Mouse (Mus musculus) 416B (cell line): ENCODE measurements around the gene Gpx3.

Experiments
- DNase-seq: peaks from one replicate; pipeline ENCODE4 v3.0.0; 2011; ENCODE audit warnings: low read depth

The Gpx3 gene

DNA sequence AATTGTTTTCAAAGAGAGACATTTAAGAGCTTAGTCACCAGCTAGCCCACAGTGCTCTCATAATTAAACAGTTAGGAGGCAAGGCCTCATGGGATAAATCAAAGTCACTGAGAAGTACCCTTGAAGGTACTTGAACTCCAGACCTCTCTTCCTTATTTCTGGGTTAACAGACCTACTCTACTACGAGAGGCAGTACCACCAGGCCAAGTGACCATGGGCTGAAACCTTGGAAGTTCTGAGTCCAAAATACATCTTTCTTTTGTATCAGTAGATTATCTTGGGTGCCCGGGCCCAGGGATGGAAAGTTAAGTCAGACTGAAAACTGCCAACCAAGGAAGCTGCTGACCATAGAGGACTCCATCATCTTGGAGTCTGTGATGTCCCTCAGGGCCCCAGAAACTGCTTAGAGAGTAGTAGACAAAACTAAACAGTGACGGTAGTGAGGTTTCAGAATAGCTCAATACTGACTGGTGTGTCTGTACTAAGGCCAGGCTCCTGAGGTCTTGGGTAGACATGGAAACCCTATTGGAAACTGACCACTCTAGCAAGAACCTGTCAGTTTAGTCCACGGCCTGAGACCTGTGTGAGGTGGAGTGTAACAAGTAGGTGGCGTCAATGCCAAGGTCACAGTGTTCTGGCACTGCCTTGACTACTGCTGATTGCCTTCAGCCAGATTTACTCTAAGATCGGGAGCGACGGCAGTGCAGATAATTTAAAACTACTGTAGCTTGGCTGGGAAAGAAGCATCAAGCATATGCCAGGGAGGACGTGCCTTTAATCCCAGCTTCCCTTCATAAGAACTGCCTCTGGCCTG, 10.5 kb downstream of the Gpx3 start:
- DNase-seq, result no peak

DNA sequence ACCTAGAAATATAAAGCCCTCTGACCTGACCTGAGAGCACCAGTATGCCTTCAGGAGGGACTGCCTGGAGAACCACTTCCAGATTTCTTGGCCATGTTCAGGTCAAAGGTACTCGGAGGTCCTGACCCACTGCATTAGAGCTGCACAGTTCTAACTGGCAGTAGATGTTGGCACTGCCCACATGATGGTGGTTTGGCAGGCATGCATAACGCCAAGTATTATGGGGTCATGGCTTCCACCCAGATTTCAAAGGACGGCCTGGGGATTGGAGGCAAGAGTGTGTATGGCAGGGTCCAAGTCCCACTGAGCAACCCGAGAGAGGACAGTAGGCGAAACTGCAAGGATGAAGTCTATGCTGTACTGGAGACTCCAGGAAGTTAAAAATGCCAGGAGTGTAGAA, 11.6 kb downstream of the Gpx3 start:
- no peak for DNase-seq

DNA sequence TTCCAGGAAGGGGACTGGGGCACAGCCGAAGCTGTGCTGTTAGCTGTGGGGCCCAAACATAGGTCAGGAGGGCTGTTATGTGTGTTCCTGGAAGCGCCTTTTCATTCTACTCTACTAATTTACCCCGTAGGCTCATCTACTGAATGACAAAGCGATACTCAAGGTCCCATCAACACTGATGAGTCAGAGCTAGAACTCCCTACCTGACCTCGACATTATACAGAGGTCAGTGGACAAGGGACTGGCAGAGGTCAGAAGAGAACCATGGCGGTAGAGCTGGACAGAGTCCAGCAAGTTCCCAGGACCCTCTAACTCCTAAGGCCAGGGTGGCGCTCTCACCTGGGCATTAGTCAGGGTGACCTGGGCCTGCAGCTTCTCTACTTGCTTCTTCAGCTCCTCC, 15.2 kb downstream of the Gpx3 start:
- DNase-seq, result no peak

DNA sequence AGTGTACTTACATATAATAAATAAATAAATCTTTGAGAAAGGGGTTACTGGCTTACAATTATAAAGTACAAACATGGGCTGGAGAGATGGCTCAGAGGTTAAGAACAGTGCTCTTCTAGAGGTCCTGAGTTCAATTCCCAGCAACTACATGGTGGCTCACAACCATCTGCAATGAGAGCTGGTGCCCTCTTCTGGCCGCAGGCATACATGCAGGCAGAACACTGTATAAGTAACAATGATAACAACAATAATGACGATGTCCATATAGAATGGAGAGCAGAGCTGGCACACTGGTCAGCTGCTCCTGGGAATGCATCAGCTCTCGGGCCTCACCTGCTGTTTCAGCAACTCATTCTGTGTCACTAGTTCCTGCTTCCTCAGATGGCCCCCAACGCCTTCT, 16.0 kb downstream of the Gpx3 start:
- peak; percentile 32 for DNase-seq

DNA sequence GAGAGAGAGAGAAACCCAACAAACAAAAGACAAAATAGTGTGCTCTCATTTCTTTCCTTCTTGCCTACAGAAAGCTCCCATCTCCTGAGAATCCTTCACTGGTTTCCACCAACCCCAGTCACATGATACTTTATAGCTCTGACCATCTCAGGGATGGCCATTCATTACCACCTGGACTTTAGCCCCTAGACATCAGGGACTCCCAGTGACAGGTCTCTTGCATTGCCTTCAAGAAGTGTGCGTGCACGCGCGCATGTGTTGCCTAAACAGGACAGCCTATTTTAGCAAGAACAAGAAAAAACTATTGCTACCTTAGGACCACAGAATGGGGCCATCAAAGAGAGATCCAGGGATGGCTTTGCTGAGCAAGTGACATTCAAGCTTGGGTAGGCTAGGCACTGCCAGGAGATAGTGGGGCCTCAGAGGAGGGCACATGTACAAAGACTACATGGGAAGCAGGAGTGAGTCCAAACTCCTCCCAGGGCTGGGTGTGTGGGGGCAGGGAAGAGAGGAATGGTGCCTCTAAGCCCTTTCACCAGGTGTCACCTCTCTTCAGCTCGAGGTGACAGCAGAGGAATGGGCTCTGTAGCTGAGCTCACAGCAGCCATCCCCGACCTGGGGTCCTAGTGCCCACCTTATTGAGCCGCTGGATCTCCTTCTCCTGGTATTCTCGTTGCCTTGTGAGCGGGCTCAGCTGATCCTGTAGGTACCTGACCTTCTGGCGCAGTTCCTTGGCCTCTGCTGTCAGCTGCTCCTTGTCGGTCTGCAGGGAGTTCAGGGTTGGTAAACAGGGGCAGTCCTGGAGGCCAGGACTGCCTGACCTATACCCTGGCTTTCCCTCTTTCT, 18.1 kb downstream of the Gpx3 start:
- DNase-seq, result no peak

DNA sequence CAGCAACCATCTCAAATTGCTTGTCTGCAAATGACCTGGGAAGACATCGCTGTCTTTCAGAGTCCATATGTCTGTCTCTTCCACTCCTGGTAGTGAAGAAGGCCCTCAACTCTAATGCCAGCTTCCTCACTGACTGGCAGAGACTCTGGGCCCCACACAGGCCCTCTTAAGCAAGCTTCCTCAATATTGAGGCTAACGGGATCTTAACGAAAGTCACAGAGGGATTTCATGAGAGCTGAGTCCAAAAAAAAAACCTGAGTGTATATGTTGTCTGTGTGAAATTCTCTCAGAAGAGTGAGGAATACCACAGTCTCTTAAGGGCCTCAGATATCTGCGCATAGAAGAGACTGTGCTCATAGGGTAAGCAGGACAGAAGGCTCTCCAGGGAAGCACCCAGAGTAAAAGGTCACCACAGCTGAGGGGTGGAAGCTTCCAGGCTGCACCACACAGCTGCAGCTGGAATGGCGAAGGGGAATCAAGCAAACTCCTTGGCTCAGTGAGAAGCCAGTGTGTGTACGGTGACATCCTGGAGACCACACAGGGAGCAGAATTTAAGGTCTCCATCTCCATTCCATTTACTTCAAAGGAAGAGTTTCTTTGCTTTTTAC, 18.8 kb downstream of the Gpx3 start:
- no peak for DNase-seq

DNA sequence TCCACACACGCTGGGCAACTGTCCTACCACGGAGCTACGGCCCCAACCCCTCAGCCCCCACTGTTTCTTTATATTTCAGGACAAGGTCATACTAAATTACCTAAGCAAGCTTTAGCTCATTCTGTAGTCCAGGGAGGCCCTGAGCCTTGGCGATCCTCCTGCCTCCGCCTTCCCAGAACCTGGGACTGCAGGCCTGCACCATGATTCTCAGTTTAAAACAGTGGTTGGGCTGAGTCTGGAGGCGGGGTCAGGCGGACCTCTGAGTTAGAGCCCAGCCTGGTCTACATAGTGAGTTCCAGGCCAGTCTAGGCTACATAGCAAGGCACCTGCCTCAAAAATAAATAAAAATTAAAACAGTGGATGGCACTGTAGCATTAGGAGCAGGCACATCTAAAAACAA, 19.5 kb downstream of the Gpx3 start:
- DNase-seq, result no peak

DNA sequence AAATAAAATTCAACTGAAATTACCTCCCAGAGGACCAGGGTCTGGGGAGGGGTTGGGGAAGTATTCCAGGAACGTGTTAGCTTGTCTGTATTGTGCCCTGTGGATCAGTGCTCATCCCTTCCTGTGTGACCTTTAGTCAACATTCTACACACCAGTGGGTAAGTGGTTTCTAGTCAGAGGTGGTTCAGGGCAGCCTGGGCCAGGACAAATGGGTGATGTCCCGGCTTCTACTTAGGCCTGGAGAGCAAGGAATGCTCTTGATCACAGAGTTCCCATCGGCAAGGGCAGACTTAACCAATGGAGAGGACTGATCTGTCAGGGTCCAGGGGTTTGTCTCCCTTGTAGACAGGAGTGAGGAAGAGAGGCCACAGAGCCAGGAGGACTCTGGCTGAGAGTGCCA, 20.2 kb downstream of the Gpx3 start:
- no peak for DNase-seq

DNA sequence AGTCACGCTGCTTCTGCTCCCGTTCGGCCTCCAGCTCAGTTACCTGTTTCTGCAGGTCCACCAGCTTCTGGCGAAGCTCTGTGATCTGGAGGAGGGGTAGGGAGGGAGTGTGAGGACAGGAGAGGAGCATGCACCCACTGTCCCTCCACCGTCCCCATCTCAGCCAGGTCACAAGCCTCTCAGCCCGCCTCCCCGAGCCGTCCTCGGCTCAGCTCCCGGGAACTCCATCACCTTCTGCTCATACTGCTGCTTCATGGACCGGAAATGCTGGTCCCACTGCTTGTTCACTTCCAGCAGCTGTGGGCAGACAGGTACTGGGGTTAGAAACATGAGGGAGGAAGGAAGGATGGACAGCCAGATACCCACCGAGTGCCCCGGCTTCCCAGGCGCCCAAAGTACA, 21.9 kb downstream of the Gpx3 start:
- no peak for DNase-seq

DNA sequence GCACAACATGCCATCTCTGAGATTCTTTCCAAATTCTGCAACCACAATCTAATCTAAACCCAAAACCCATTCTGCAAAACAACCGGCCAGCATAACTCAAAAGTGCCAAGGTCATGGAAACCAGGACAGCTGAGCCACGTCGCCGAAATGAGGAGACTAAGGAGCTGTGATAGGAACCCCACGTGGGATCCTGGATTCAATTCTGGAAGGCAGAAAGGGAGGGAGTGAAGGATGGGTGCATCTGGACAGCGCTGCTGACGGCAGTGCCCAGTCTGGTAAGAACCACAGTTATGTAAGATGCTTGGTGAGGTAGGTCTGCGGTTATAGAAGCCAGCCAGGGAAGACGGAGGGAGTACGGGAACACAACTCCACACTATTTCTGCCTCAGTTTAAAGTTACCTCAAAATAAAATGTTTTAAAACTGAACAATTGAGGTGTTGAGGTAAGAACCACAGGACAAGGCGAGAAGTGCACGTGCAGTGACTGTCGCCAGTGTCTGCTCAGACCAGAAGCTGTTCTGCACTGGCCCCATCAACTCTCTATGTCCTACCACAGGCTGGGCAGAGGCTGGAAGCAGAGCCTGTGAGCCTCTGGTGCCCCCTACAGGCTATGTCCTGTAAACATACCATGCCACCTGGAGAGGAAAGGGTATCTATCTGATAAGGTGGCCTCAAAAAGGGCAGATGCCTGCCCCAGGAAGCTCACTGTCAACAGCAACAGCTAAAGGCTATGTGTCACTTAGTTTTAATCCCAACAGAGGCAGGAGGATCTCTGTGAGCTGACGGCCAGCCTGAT, 25.3 kb downstream of the Gpx3 start:
- DNase-seq, result peak; percentile 64

DNA sequence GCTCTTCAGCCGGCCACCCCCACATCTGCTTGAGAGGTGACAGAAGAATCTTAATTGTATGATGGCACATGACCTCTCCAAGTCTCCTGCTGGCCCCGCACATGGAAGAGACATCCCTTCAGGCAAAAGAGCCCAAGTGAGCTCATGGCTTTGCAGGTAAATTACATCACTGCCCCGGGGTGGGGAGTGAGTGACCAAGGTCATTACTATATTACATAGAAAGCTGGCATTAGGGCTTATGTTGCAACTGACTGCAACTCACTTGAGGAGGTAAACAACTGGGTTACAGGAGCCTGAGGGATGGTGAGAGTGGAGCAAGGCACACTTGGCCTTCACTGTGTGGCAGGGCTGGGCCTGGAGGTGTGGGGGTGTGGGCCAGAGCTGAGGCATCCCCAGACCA, 26.0 kb downstream of the Gpx3 start:
- DNase-seq, result no peak

DNA sequence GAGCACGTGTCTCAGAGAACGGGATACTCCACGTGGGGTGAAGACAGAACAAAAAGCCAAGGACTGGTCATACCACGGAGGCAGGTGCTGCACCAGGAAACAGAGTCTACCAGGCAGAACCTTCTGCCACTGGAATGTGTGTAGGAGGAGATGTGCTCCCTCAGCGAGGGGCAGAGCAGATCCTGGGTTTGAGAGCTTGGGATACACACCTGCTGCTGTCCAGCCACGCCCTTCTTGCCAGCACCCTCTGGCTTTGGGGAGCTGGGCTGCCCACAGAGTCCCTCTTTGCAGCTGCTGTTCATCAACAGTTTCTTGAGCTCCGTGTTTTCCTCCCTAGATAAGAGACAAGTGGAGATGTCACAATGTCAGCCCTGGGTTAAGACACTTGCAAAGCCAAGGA, 26.6 kb downstream of the Gpx3 start:
- DNase-seq, result no peak

DNA sequence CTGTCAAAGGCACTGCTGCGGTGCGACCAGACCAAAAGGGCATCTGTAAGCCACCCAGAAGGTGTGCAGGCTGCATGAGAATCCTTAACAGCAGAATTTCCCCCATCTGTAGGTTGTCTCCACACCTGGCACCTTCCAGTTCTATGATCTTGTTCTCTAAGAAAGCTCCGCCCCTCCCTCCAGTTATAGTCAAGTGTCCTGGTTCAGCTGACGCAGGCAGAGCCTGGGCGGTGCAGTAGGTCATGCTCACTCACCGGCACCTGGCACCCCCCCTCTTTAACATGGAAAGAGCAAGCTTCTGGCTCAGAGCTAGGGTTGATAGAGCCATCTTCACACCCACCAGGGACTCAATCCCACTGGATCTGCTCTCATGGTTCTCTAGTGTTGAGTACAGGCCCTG, 27.0 kb downstream of the Gpx3 start:
- DNase-seq, result no peak

DNA sequence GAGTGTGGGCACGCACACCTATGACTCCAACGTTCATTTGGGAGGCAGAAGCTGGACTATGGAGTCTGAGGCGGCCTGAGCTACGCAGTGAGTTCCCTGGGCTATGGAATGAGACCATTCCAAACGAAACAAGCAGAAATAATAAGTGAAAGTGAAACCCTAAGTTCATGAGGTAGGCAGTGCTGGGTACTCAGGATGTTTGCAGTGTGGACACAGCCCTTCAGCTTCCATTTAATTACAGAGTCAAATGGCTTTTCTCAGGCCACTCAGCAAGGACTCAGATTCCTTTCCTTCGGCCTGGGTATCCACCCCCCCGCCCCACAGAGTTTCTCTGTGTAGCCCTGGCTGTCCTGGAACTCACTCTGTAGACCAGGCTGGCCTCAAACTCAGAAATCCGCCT, 27.5 kb downstream of the Gpx3 start:
- no peak for DNase-seq

DNA sequence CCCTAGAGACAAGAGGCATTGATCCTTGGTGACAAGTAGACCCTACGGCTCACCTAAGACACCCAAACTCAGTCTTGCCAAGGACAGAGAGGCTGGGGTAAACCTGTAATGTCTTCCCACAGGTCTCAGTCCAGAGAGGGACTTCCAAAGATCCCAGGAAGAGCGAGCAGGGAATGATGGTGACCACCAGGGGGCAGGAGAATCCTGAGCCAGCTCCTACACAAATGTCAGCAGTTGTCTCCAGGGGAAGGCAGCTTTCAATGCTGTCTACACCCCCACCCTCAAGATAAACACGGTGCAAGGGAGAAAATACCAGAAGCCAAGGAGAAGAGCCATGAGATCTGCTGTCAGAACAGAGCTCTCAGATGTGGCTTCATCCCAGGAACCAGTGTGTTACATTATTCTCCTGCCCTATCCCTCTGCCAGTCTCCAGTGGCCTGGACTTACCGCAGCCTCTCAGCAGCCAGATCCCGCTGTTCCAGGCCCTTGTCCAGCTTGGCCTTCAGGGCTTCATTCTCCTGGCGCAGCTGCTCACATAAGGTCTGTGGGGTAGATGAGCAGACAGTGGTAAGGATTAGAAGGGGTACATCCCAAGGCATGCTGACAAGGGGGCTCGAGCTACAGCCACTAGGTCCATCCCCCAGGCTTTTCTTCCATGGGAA, 28.2 kb downstream of the Gpx3 start:
- DNase-seq, result peak; percentile 53

DNA sequence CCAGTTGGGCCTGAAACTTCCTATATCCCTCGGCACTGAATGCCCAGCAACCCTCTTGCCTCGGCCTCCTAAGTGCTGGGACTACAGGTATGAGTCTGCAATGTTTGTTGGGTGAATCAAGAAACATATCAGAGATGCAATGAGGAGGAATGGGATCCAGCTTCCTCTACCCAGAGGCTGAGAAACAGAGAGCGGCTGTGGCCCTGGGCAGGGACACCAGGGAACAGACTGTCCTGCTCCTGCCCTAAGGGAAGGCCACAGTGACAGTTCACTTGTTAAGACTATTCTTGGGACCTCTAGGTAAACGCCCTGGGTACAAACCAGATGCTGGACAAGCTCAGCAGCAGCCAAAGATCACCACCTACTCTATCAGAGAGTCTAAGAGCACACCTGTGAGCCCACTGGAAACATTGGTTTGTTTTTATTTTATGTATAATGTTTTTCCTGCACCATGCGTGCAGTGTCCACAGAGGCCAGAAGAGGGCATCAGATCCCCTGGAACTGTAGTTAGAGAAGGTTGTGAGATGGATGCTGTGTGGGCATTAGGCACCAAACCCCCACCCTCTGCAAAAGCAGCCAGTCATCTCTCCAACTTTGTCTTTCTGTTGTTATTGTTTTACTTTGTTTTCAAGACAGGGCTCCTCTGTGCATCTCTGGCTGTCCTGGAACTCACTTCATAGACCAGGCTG, 29.3 kb downstream of the Gpx3 start:
- peak; percentile 57 for DNase-seq

DNA sequence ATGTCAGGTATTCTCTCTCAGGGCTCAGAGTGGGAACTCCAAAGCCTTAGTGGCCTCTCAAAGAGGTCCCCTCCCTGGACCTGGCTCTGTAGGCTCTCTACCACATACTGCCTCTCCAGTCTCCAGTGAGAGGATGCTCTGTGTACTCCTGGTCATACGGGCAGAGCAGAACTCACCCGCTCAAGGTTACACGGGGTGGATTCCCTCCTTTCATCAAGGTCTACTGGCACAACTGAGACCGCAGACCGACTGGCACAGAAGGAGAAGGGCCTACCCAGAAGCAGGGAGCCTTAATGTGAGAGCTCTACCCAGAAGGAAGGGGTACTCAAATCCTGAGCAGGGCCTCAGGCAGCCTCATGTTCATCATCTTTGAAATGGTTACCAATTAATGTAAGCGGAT, 30.3 kb downstream of the Gpx3 start:
- DNase-seq, result no peak

DNA sequence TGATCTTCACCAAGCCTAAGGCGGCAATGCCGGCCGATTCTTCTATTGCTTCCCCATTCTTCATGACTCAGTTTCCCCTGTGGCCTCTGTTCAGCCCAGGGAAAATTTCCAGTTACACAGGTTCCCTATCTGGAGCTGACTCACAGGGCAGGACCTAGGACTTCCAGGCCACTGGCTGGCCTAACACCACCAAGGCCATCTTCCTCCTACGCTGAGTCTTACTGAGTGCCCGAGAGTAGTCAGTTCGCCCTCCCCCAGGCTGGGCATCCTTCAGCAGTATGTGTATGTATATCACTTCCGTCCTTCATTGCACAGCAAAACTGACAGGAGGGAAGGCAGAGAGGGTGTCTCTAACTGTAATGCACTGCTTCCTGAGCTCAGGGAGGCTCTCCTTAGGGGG, 31.9 kb downstream of the Gpx3 start:
- peak; percentile 69 for DNase-seq

DNA sequence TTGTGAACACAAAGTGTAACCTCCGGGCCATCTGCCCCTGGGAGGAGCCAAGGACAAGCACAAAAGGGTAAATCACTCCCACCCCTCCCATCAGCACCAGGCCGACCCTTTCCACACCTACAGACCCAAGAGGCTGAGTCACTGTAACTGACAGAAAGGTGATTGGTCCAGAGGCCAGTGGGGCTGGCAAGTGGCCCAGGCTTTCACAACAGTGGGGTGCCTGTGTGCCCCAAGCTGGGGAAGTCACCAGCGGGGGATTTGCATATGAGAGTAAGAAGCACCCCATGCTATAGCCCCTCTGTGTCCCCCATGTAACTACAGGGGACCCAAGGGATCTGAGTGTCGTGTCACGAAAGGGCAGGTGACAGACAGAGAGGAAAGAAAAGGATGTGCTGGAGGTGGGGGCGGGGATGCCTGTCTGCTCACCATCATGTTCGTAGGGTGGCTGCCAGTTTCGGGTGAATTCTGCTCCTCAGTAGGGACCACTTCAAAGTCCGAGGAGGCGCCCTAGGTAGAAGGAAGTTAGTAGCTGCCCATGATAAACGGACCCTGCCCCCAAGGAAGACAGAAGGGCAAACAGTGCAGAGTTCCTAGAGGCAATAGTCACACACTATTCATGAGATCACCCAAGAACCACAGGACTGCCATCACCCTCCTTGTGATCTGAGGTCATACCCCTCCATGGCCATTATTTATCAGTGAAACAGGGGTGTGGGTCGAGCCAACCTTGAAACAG, 34.0 kb downstream of the Gpx3 start:
- DNase-seq, result peak; percentile 92

DNA sequence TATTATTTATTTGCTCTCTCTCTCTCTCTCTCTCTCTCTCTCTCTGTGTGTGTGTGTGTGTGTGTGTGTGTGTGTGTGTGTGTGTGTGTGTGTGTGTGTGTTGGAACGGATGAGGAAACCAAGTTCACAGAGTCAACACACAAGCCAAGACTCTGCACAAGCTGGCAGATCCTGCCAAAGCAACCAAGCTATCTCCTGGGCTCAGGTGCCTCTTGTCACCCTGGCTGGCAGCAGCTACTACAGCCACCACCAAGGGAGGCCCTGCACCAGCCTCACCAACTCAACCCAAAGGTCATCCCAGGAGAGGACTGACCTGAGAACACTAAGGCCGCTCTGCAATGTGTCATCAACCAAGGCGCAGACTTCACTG, 34.5 kb downstream of the Gpx3 start:
- DNase-seq, result peak; percentile 58
